28 mouse cellular contexts compared by ENCODE assay signal in the genomic region with DNA sequence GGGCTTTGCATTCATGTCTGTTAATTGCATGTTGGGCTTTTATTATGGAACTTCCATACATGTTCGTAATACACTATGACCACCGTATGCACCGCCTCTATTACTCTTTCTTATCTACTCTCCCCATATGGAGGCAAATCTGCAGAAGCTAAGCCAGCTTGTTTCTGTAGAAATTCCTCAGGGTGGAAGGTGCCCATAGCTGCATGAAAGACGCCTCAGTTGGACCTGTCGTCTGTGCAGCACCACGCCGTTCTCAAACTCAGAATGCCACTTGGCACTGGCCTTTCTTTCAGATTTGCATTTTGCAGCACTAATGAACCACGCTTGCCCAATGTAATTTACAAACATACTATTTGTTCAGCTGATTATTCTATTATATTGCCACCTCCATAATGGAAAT. TPM values are rescaled to one million over a fixed set of nuclear protein-coding genes. Genes with fewer than 3 reads are reported as not detected.
"Had no signal": no experiment of that assay in that cellular context is flagged by ENCODE, and none has a peak within 500 bp of the region (broad histone marks: within the 10 kb centered on the region; RNA-seq: fewer than 3 reads in every experiment).

No protein-coding gene starts in this region.

- H3K4me1 ChIP-seq: heart, embryonic 10.5 days; heart, embryonic 12.5 days; hindbrain, embryonic 12.5 days; intestine, embryonic 15.5 days; limb, embryonic 12.5 days had no signal

- H3K27me3 ChIP-seq: hindbrain, embryonic 12.5 days; intestine, embryonic 15.5 days had no signal

- H3K4me3 ChIP-seq: gastrocnemius, adult 2 months; heart, embryonic 10.5 days; heart, embryonic 12.5 days; hindbrain, embryonic 10.5 days; hindbrain, embryonic 12.5 days; intestine, embryonic 15.5 days; layer of hippocampus, adult 2 months; left cerebral cortex, adult 2 months; limb, embryonic 10.5 days; limb, embryonic 12.5 days had no signal

- H3K36me3 ChIP-seq: heart, embryonic 10.5 days; heart, embryonic 12.5 days; hindbrain, embryonic 10.5 days; hindbrain, embryonic 12.5 days; intestine, embryonic 15.5 days; limb, embryonic 10.5 days; limb, embryonic 12.5 days had no signal

- H3K27ac ChIP-seq: gastrocnemius, adult 2 months; heart, embryonic 10.5 days; hindbrain, embryonic 10.5 days; hindbrain, embryonic 12.5 days; hindbrain, embryonic 14.5 days; intestine, embryonic 15.5 days; layer of hippocampus, adult 2 months; left cerebral cortex, adult 2 months; limb, embryonic 10.5 days; limb, embryonic 12.5 days had no signal

- H3K9ac ChIP-seq: heart, embryonic 12.5 days; hindbrain, embryonic 12.5 days; hindbrain, embryonic 14.5 days; intestine, embryonic 15.5 days; limb, embryonic 12.5 days had no signal

- DNase-seq: gastrocnemius, adult 2 months; gastrocnemius, postnatal 10 days; gastrocnemius, postnatal 25 days; heart, adult 18-20 months; heart, postnatal 10 days; heart, postnatal 4 days; kidney, adult 18-20 months; kidney, adult 8-10 months; kidney, postnatal 10 days; kidney, postnatal 25 days; kidney, postnatal 4 days; liver had no signal

- ATAC-seq: hindbrain, embryonic 16.5 days; inflammation-experienced regulatory T-cells, adult 6 months; intestine, embryonic 15.5 days; intestine, postnatal 0 days had no signal

- H3K9me3 ChIP-seq: heart, embryonic 10.5 days; heart, embryonic 12.5 days; hindbrain, embryonic 10.5 days; intestine, embryonic 15.5 days; limb, embryonic 10.5 days; limb, embryonic 12.5 days had no signal

- H3K4me2 ChIP-seq: heart, embryonic 12.5 days; hindbrain, embryonic 12.5 days; hindbrain, embryonic 14.5 days; intestine, embryonic 15.5 days; limb, embryonic 12.5 days had no signal

RNA-seq across cellular contexts. Expression of a gene that starts 3.5 kb away (rescaled TPM):
- polyA plus RNA-seq: heart, embryonic 12.5 days; heart, embryonic 14.5 days; hindbrain, embryonic 12.5 days; hindbrain, embryonic 16.5 days; inflammation-experienced regulatory T-cells, adult 6 months; kidney, embryonic 14.5 days; limb, embryonic 10.5 days; limb, embryonic 12.5 days; limb, embryonic 14.5 days had no signal
